ENCODE assay signal across 35 mouse cellular contexts in genomic region chr1:151188469-151188868, GRCm38 (mm10). TPM values are rescaled to one million over a fixed set of nuclear protein-coding genes. Genes with fewer than 3 reads are reported as not detected.
DNase-seq lines count a peak whose midpoint lies in the region; ATAC-seq and TF ChIP-seq lines count a peak whose summit lies in the region.
"Had no signal": no experiment of that assay in that cellular context is flagged by ENCODE, and none has a peak within 500 bp of the region (broad histone marks: within the 10 kb centered on the region; RNA-seq: fewer than 3 reads in every experiment).

No protein-coding gene starts in this region.

- no peaks in the 10 kb centered on the region for H3K36me3 ChIP-seq in forebrain, embryonic 12.5 days (replicated peaks)
- H3K36me3 ChIP-seq in forebrain, embryonic 11.5 days (ENCODE audit: control insufficient read depth, insufficient read depth, low read length): no peaks in the 10 kb centered on the region
- no peaks in the 10 kb centered on the region for H3K36me3 ChIP-seq in kidney, embryonic 14.5 days (ENCODE audit: control insufficient read depth, insufficient read depth, low read length)
- no peaks in the 10 kb centered on the region for H3K36me3 ChIP-seq in kidney, postnatal 0 days (ENCODE audit: insufficient read depth, low read length)
- H3K36me3 ChIP-seq in MEL (ENCODE audit: control insufficient read depth in 1 of 2, insufficient read depth in 2 of 2, low read length in 2 of 2): peaks cover 0 to 2% of the 10 kb centered on the region in 2 experiments; a peak in 1 of 4 replicates
- H3K36me3 ChIP-seq: embryonic facial prominence, embryonic 10.5 days; embryonic facial prominence, embryonic 13.5 days; heart, embryonic 13.5 days; hindbrain, embryonic 12.5 days had no signal

- H3K9me3 ChIP-seq in forebrain, embryonic 12.5 days: no peaks in the 10 kb centered on the region
- H3K9me3 ChIP-seq in forebrain, embryonic 11.5 days (ENCODE audit: control insufficient read depth, low read length): no peaks in the 10 kb centered on the region
- no peaks in the 10 kb centered on the region for H3K9me3 ChIP-seq in kidney, embryonic 14.5 days (ENCODE audit: control insufficient read depth, low read length)
- no peaks in the 10 kb centered on the region for H3K9me3 ChIP-seq in kidney, postnatal 0 days (replicated peaks; ENCODE audit: low read length)
- H3K9me3 ChIP-seq in MEL (replicated peaks; ENCODE audit: insufficient read depth, low read length): no peaks in the 10 kb centered on the region
- H3K9me3 ChIP-seq: embryonic facial prominence, embryonic 10.5 days; embryonic facial prominence, embryonic 13.5 days; heart, embryonic 13.5 days; hindbrain, embryonic 12.5 days had no signal

- H3K4me3 ChIP-seq in forebrain, embryonic 12.5 days (replicated peaks): no peak overlapping the region
- no peak overlapping the region for H3K4me3 ChIP-seq in forebrain, embryonic 11.5 days (ENCODE audit: low read depth, low read length)
- H3K4me3 ChIP-seq in kidney, embryonic 14.5 days (ENCODE audit: low read length): no peak overlapping the region
- no peak overlapping the region for H3K4me3 ChIP-seq in kidney, postnatal 0 days (replicated peaks; ENCODE audit: low read depth, low read length)
- H3K4me3 ChIP-seq in MEL (ENCODE audit: control insufficient read depth in 1 of 2, insufficient read depth in 1 of 2, low read depth in 2 of 2, low read length in 2 of 2): no peak overlapping the region
- H3K4me3 ChIP-seq: embryonic facial prominence, embryonic 10.5 days; embryonic facial prominence, embryonic 13.5 days; erythroblast, embryonic 14.5 days; heart, embryonic 13.5 days; hindbrain, embryonic 12.5 days had no signal

- TF ChIP-seq RAD21 in MEL (IDR thresholded peaks at IDR 0.05; ENCODE audit: low read depth, low read length): no peak

- no peak overlapping the region for H3K27ac ChIP-seq in forebrain, embryonic 12.5 days
- no peak overlapping the region for H3K27ac ChIP-seq in forebrain, embryonic 11.5 days (ENCODE audit: low read depth, low read length)
- no peak overlapping the region for H3K27ac ChIP-seq in kidney, embryonic 14.5 days (ENCODE audit: low read depth, low read length)
- no peak overlapping the region for H3K27ac ChIP-seq in kidney, postnatal 0 days
- no peak overlapping the region for H3K27ac ChIP-seq in MEL (ENCODE audit: control insufficient read depth, low read depth, low read length)
- H3K27ac ChIP-seq: embryonic facial prominence, embryonic 10.5 days; embryonic facial prominence, embryonic 13.5 days; heart, embryonic 13.5 days; hindbrain, embryonic 12.5 days had no signal

- 91% methylated on average over 4 of the region's 4 CpGs for WGBS in forebrain, embryonic 12.5 days
- 87% methylated on average over 4 of the region's 4 CpGs for WGBS in forebrain, embryonic 11.5 days
- 90% methylated on average over 4 of the region's 4 CpGs for WGBS in kidney, embryonic 14.5 days
- 77% methylated on average over 4 of the region's 4 CpGs for WGBS in kidney, postnatal 0 days

- DNase-seq in forebrain, embryonic 11.5 days (ENCODE audit: low spot score): no peak
- DNase-seq in kidney, adult 9 months: no peak
- no peak for DNase-seq in kidney, postnatal 0 days (ENCODE audit: low spot score)
- no peak for DNase-seq in kidney, adult 18-20 months
- DNase-seq in MEL (ENCODE audit: low read depth, low spot score): no peak
- no peak for DNase-seq in layer of hippocampus, adult 8-10 months (ENCODE audit: low spot score in 2 of 2)
- DNase-seq: adrenal gland, adult 8-10 months; adrenal gland, postnatal 25 days; B cell, adult 2 months; cerebellum, adult 11-12 months; cerebellum, adult 8-10 months; cerebellum, postnatal 10 days; cerebellum, postnatal 36 days; embryo, embryonic 11 days; forebrain, postnatal 0 days; gastrocnemius, postnatal 25 days; heart, adult 18-20 months; heart, postnatal 14 days had no signal

- ATAC-seq in forebrain, embryonic 12.5 days (ENCODE audit: low FRiP score): 0 out of 2 replicates have a peak, but pooled peaks have one; percentile 36
- no peak for ATAC-seq in forebrain, embryonic 11.5 days (replicated peaks; ENCODE audit: low FRiP score)
- 0 out of 2 replicates have a peak, but pooled peaks have one; percentile 32 for ATAC-seq in kidney, embryonic 14.5 days (ENCODE audit: low FRiP score, low TSS enrichment)
- 0 out of 2 replicates have a peak, but pooled peaks have one; percentile 59 for ATAC-seq in kidney, postnatal 0 days (replicated peaks; ENCODE audit: low FRiP score, low read depth)
- ATAC-seq: activated CD4-positive, CD25-positive, alpha-beta regulatory T cell, adult 4 months; forebrain, embryonic 14.5 days; forebrain, postnatal 0 days; hindbrain, embryonic 16.5 days had no signal

- H3K79me2 ChIP-seq in MEL (ENCODE audit: control insufficient read depth, insufficient read depth, low read length, poor library complexity): no peaks in the 10 kb centered on the region

- TF ChIP-seq CTCF in kidney, postnatal 0 days (IDR thresholded peaks at IDR 0.05; ENCODE audit: low read depth): no peak
- no peak for TF ChIP-seq CTCF in MEL (IDR thresholded peaks at IDR 0.05 in 2 of 3, conservative IDR thresholded peaks at IDR 0.05 in 1 of 3; ENCODE audit: control insufficient read depth in 1 of 3, insufficient read depth in 1 of 3, low read depth in 2 of 3, low read length in 3 of 3, poor library complexity in 1 of 3, severe bottlenecking in 1 of 3)

- no peaks in the 10 kb centered on the region for H3K27me3 ChIP-seq in forebrain, embryonic 12.5 days
- H3K27me3 ChIP-seq in forebrain, embryonic 11.5 days (ENCODE audit: control insufficient read depth, insufficient read depth, low read length): no peaks in the 10 kb centered on the region
- H3K27me3 ChIP-seq in kidney, embryonic 14.5 days (ENCODE audit: control insufficient read depth, insufficient read depth, low read length): no peaks in the 10 kb centered on the region
- H3K27me3 ChIP-seq in kidney, postnatal 0 days (ENCODE audit: insufficient read depth, low read length): no peaks in the 10 kb centered on the region
- no peaks in the 10 kb centered on the region for H3K27me3 ChIP-seq in MEL (ENCODE audit: control insufficient read depth in 1 of 2, insufficient read depth in 2 of 2, low read length in 2 of 2)
- H3K27me3 ChIP-seq: embryonic facial prominence, embryonic 13.5 days; heart, embryonic 13.5 days; hindbrain, embryonic 12.5 days had no signal

- TF ChIP-seq POLR2A in MEL (IDR thresholded peaks at IDR 0.05; ENCODE audit: control insufficient read depth in 1 of 2, insufficient read depth in 1 of 2, low read depth in 1 of 2, low read length in 2 of 2, poor library complexity in 1 of 2): no peak

- no peak for TF ChIP-seq EP300 in MEL (IDR thresholded peaks at IDR 0.05; ENCODE audit: low read depth in 1 of 2, low read length in 2 of 2)

- H3K4me2 ChIP-seq in forebrain, embryonic 12.5 days: no peak overlapping the region
- H3K4me2 ChIP-seq in forebrain, embryonic 11.5 days (ENCODE audit: low read depth, low read length, severe bottlenecking): no peak overlapping the region
- H3K4me2 ChIP-seq in kidney, embryonic 14.5 days (replicated peaks; ENCODE audit: low read depth, low read length): no peak overlapping the region
- H3K4me2 ChIP-seq in kidney, postnatal 0 days (ENCODE audit: low read length): no peak overlapping the region
- H3K4me2 ChIP-seq: embryonic facial prominence, embryonic 13.5 days; heart, embryonic 13.5 days; hindbrain, embryonic 12.5 days had no signal

- no peak overlapping the region for H3K9ac ChIP-seq in forebrain, embryonic 12.5 days
- no peak overlapping the region for H3K9ac ChIP-seq in forebrain, embryonic 11.5 days (ENCODE audit: low read length)
- no peak overlapping the region for H3K9ac ChIP-seq in kidney, embryonic 14.5 days (ENCODE audit: low read depth, low read length)
- no peak overlapping the region for H3K9ac ChIP-seq in kidney, postnatal 0 days (ENCODE audit: low read depth, low read length)
- H3K9ac ChIP-seq in MEL (ENCODE audit: control insufficient read depth, low read depth, low read length, poor library complexity, severe bottlenecking): no peak overlapping the region
- H3K9ac ChIP-seq: embryonic facial prominence, embryonic 13.5 days; forebrain, postnatal 0 days; heart, embryonic 13.5 days; hindbrain, embryonic 12.5 days had no signal

- no peaks in the 10 kb centered on the region for H3K4me1 ChIP-seq in forebrain, embryonic 12.5 days
- H3K4me1 ChIP-seq in forebrain, embryonic 11.5 days (replicated peaks; ENCODE audit: control insufficient read depth, insufficient read depth, low read length): no peaks in the 10 kb centered on the region
- no peaks in the 10 kb centered on the region for H3K4me1 ChIP-seq in kidney, embryonic 14.5 days (ENCODE audit: control insufficient read depth, insufficient read depth, low read length)
- no peaks in the 10 kb centered on the region for H3K4me1 ChIP-seq in kidney, postnatal 0 days (replicated peaks; ENCODE audit: insufficient read depth, low read length)
- no peaks in the 10 kb centered on the region; a peak in 1 of 4 replicates for H3K4me1 ChIP-seq in MEL (ENCODE audit: control insufficient read depth in 1 of 2, insufficient read depth in 2 of 2, low read length in 2 of 2)
- H3K4me1 ChIP-seq: embryonic facial prominence, embryonic 10.5 days; embryonic facial prominence, embryonic 13.5 days; heart, embryonic 13.5 days; hindbrain, embryonic 12.5 days had no signal

RNA-seq across cellular contexts. Expression of gene Gm8947, which starts 3.7 kb away (rescaled TPM):
- 0.17 TPM in 1 of 2 replicates, not detected in the other for polyA plus RNA-seq in forebrain, embryonic 12.5 days (2016; fragmentation: Nextera tagmentation; extraction: Ambion mirVana)
- 0.16 and 0.19 TPM in 2 replicates for polyA plus RNA-seq in forebrain, embryonic 11.5 days (2014; fragmentation: Nextera tagmentation; extraction: Ambion mirVana)
- polyA plus RNA-seq in kidney, embryonic 14.5 days (2014; fragmentation: Nextera tagmentation; extraction: Ambion mirVana): 0.41 and 0.44 TPM in 2 replicates
- 0.61 and 0.80 TPM in 2 replicates for polyA plus RNA-seq in kidney, postnatal 0 days (2015; fragmentation: Nextera tagmentation; extraction: Ambion mirVana)
- total RNA-seq in MEL (2012; rRNA removed): 0.08 TPM in 1 of 2 replicates, not detected in the other
- not detected for polyA plus RNA-seq in MEL (2012; ENCODE audit: insufficient read depth in 1 of 2, insufficient read length in 2 of 2, low read depth in 1 of 2, low replicate concordance in 2 of 2, missing spikeins in 1 of 2)
- total RNA-seq in layer of hippocampus, adult 8-10 months (2022): not detected
- total RNA-seq: adrenal gland, adult 8-10 months; adrenal gland, postnatal 25 days; forebrain, postnatal 0 days; heart, adult 18-20 months; heart, postnatal 14 days; hematopoietic stem cell, adult 5-6 weeks had no signal
- polyA plus RNA-seq: activated CD4-positive, CD25-positive, alpha-beta regulatory T cell, adult 4 months; brain, embryonic 14.5 days; cortical plate, adult 2 months; embryonic facial prominence, embryonic 10.5 days; embryonic facial prominence, embryonic 13.5 days; erythroblast, embryonic 14.5 days; forebrain, embryonic 14.5 days; forebrain, postnatal 0 days; frontal cortex, adult 2 months; heart, embryonic 16.5 days; hindbrain, embryonic 12.5 days; hindbrain, embryonic 16.5 days had no signal

RNA-seq across cellular contexts. Expression of gene Gm47985, which starts 6.1 kb away (rescaled TPM):
- 0.65 and 0.95 TPM in 2 replicates for polyA plus RNA-seq in forebrain, embryonic 12.5 days (2016; fragmentation: Nextera tagmentation; extraction: Ambion mirVana)
- polyA plus RNA-seq in forebrain, embryonic 11.5 days (2014; fragmentation: Nextera tagmentation; extraction: Ambion mirVana): 0.87 and 1.00 TPM in 2 replicates
- polyA plus RNA-seq in kidney, embryonic 14.5 days (2014; fragmentation: Nextera tagmentation; extraction: Ambion mirVana): 0.20 and 0.26 TPM in 2 replicates
- polyA plus RNA-seq in kidney, postnatal 0 days (2015; fragmentation: Nextera tagmentation; extraction: Ambion mirVana): 0.46 and 0.56 TPM in 2 replicates
- 0.19 and 0.26 TPM in 2 replicates for total RNA-seq in MEL (2012; rRNA removed)
- under 1 TPM in 1 of 2 experiments, not detected in 1; 0.25 TPM for polyA plus RNA-seq in MEL (2012; ENCODE audit: insufficient read depth in 1 of 2, insufficient read length in 2 of 2, low read depth in 1 of 2, low replicate concordance in 2 of 2, missing spikeins in 1 of 2)
- total RNA-seq in layer of hippocampus, adult 8-10 months (2022): under 1 TPM in 1 of 4 experiments, not detected in 3; 0.25 TPM
- total RNA-seq: adrenal gland, adult 8-10 months; adrenal gland, postnatal 25 days; forebrain, postnatal 0 days; gastrocnemius, postnatal 25 days; hematopoietic stem cell, adult 5-6 weeks had no signal
- polyA plus RNA-seq: activated CD4-positive, CD25-positive, alpha-beta regulatory T cell, adult 4 months; brain, embryonic 14.5 days; cortical plate, adult 2 months; embryonic facial prominence, embryonic 13.5 days; erythroblast, embryonic 14.5 days; forebrain, embryonic 14.5 days; forebrain, postnatal 0 days; frontal cortex, adult 2 months; hindbrain, embryonic 16.5 days had no signal

RNA-seq across cellular contexts. Expression of gene Gm47995, which starts 9.8 kb away (rescaled TPM):
- not detected in 2 replicates for polyA plus RNA-seq in forebrain, embryonic 12.5 days (2016; fragmentation: Nextera tagmentation; extraction: Ambion mirVana)
- polyA plus RNA-seq in forebrain, embryonic 11.5 days (2014; fragmentation: Nextera tagmentation; extraction: Ambion mirVana): not detected in 2 replicates
- polyA plus RNA-seq in kidney, embryonic 14.5 days (2014; fragmentation: Nextera tagmentation; extraction: Ambion mirVana): 0.34 TPM in 1 of 2 replicates, not detected in the other
- polyA plus RNA-seq in kidney, postnatal 0 days (2015; fragmentation: Nextera tagmentation; extraction: Ambion mirVana): 0.29 and 0.32 TPM in 2 replicates
- total RNA-seq in MEL (2012; rRNA removed): not detected in 2 replicates
- under 1 TPM in 1 of 2 experiments, not detected in 1; 0.18 TPM for polyA plus RNA-seq in MEL (2012; ENCODE audit: insufficient read depth in 1 of 2, insufficient read length in 2 of 2, low read depth in 1 of 2, low replicate concordance in 2 of 2, missing spikeins in 1 of 2)
- not detected for total RNA-seq in layer of hippocampus, adult 8-10 months (2022)
- total RNA-seq: adrenal gland, adult 8-10 months; adrenal gland, postnatal 25 days; forebrain, postnatal 0 days; gastrocnemius, adult 8-10 months; gastrocnemius, postnatal 25 days; heart, adult 18-20 months; heart, postnatal 14 days; hematopoietic stem cell, adult 5-6 weeks had no signal
- polyA plus RNA-seq: activated CD4-positive, CD25-positive, alpha-beta regulatory T cell, adult 4 months; brain, embryonic 14.5 days; cortical plate, adult 2 months; embryonic facial prominence, embryonic 10.5 days; embryonic facial prominence, embryonic 13.5 days; erythroblast, embryonic 14.5 days; forebrain, embryonic 14.5 days; forebrain, postnatal 0 days; frontal cortex, adult 2 months; heart, embryonic 13.5 days; heart, embryonic 16.5 days; hindbrain, embryonic 12.5 days; hindbrain, embryonic 16.5 days had no signal

RNA-seq across cellular contexts. Expression of gene 3110040M04Rik, which starts 15.5 kb away (rescaled TPM):
- polyA plus RNA-seq in forebrain, embryonic 12.5 days (2016; fragmentation: Nextera tagmentation; extraction: Ambion mirVana): 0.60 TPM in 1 of 2 replicates, not detected in the other
- not detected in 2 replicates for polyA plus RNA-seq in forebrain, embryonic 11.5 days (2014; fragmentation: Nextera tagmentation; extraction: Ambion mirVana)
- polyA plus RNA-seq in kidney, embryonic 14.5 days (2014; fragmentation: Nextera tagmentation; extraction: Ambion mirVana): 0.58 and 0.76 TPM in 2 replicates
- polyA plus RNA-seq in kidney, postnatal 0 days (2015; fragmentation: Nextera tagmentation; extraction: Ambion mirVana): 0.92 and 1.1 TPM in 2 replicates
- total RNA-seq in MEL (2012; rRNA removed): 0.19 TPM in 1 of 2 replicates, not detected in the other
- under 1 TPM in 1 of 2 experiments, not detected in 1; 0.25 TPM for polyA plus RNA-seq in MEL (2012; ENCODE audit: insufficient read depth in 1 of 2, insufficient read length in 2 of 2, low read depth in 1 of 2, low replicate concordance in 2 of 2, missing spikeins in 1 of 2)
- not detected for total RNA-seq in layer of hippocampus, adult 8-10 months (2022)
- total RNA-seq: adrenal gland, adult 8-10 months; adrenal gland, postnatal 25 days; forebrain, postnatal 0 days; gastrocnemius, adult 8-10 months; gastrocnemius, postnatal 25 days; heart, adult 18-20 months; heart, postnatal 14 days; hematopoietic stem cell, adult 5-6 weeks had no signal
- polyA plus RNA-seq: activated CD4-positive, CD25-positive, alpha-beta regulatory T cell, adult 4 months; brain, embryonic 14.5 days; cortical plate, adult 2 months; embryonic facial prominence, embryonic 10.5 days; embryonic facial prominence, embryonic 13.5 days; forebrain, embryonic 14.5 days; forebrain, postnatal 0 days; frontal cortex, adult 2 months; gonadal fat pad, adult 2 months; heart, embryonic 13.5 days; heart, embryonic 16.5 days; hindbrain, embryonic 16.5 days had no signal

RNA-seq across cellular contexts. Expression of gene Gm47996, which starts 21.5 kb away (rescaled TPM):
- not detected in 2 replicates for polyA plus RNA-seq in forebrain, embryonic 12.5 days (2016; fragmentation: Nextera tagmentation; extraction: Ambion mirVana)
- polyA plus RNA-seq in forebrain, embryonic 11.5 days (2014; fragmentation: Nextera tagmentation; extraction: Ambion mirVana): not detected in 2 replicates
- not detected in 2 replicates for polyA plus RNA-seq in kidney, embryonic 14.5 days (2014; fragmentation: Nextera tagmentation; extraction: Ambion mirVana)
- 0.28 and 0.41 TPM in 2 replicates for polyA plus RNA-seq in kidney, postnatal 0 days (2015; fragmentation: Nextera tagmentation; extraction: Ambion mirVana)
- total RNA-seq in MEL (2012; rRNA removed): not detected in 2 replicates
- polyA plus RNA-seq in MEL (2012; ENCODE audit: insufficient read depth in 1 of 2, insufficient read length in 2 of 2, low read depth in 1 of 2, low replicate concordance in 2 of 2, missing spikeins in 1 of 2): not detected
- not detected for total RNA-seq in layer of hippocampus, adult 8-10 months (2022)
- total RNA-seq: adrenal gland, adult 8-10 months; adrenal gland, postnatal 25 days; forebrain, postnatal 0 days; heart, adult 18-20 months; heart, postnatal 14 days had no signal
- polyA plus RNA-seq: activated CD4-positive, CD25-positive, alpha-beta regulatory T cell, adult 4 months; cortical plate, adult 2 months; embryonic facial prominence, embryonic 10.5 days; erythroblast, embryonic 14.5 days; forebrain, embryonic 14.5 days; forebrain, postnatal 0 days; frontal cortex, adult 2 months; heart, embryonic 13.5 days; heart, embryonic 16.5 days; hindbrain, embryonic 12.5 days; hindbrain, embryonic 16.5 days had no signal
